ENCODE assay signal across 8 mouse cellular contexts in the genomic region with DNA sequence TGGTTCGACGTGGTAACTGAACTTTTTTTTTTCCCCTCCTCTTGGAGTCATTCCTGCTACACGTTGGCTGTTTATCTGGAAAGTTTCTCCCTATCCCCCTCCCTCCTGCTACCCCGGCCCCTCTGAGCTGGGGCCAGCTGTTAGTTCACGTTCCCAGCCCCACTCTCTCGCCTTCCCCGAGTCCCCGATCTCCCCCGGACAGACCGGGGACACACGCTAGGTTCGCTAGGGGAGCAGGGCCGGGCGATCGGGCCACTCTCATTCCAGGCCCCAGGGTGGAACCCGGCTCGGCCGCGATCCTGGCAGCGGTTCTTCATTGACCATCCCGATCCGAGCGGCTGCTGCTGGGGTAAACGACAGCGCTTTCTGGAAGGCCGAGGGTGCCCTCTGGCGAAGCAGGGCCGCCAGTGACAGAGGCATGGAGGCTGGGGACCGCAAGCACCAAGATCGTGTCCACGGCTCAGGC. TPM values are rescaled to one million over a fixed set of nuclear protein-coding genes. Genes with fewer than 3 reads are reported as not detected.
DNase-seq lines count a peak whose midpoint lies in the region; ATAC-seq lines count a peak whose summit lies in the region.

No protein-coding gene starts in this region.

- DNase-seq in A20 (ENCODE audit: low read depth, low spot score) (peak; percentile 86), liver (peak; percentile 80)
- peak; percentile 81 to 86 for DNase-seq in adrenal gland, postnatal 4 days (ENCODE audit: low spot score in 2 of 2)
- DNase-seq in embryonic facial prominence, embryonic 14.5 days (ENCODE audit: low spot score): peak; percentile 93
- DNase-seq in monocyte, adult 2 months (ENCODE audit: low read depth in 1 of 2, low spot score in 2 of 2): peak; percentile 47 to 70
- DNase-seq in spleen, postnatal 14 days (ENCODE audit: low spot score in 2 of 2): peak; percentile 64 to 75

- 1% methylated on average over 29 of the region's 31 CpGs for WGBS in embryonic facial prominence, embryonic 14.5 days
- under 1% methylated on average over 31 of the region's 31 CpGs for WGBS in heart, embryonic 11.5 days (ENCODE audit: insufficient replicate concordance)
- under 1% methylated on average over 31 of the region's 31 CpGs for WGBS in kidney, embryonic 15.5 days

- ATAC-seq in embryonic facial prominence, embryonic 14.5 days (ENCODE audit: low read depth): peak; percentile 81
- peak; percentile 61; the same call in 1 of the 2 replicates for ATAC-seq in heart, embryonic 11.5 days (replicated peaks; ENCODE audit: insufficient number of reproducible peaks, low FRiP score, low TSS enrichment)
- ATAC-seq in kidney, embryonic 15.5 days (replicated peaks; ENCODE audit: low FRiP score): peak; percentile 78

- H3K9ac ChIP-seq in embryonic facial prominence, embryonic 14.5 days (ENCODE audit: low read depth, low read length): peak overlapping the region; percentile 81
- H3K9ac ChIP-seq in heart, embryonic 11.5 days (ENCODE audit: low read depth, low read length): peak overlapping the region; percentile 84
- H3K9ac ChIP-seq in kidney, embryonic 15.5 days: peak overlapping the region; percentile 63

- peaks cover 15% of the 10 kb centered on the region for H3K4me1 ChIP-seq in embryonic facial prominence, embryonic 14.5 days (ENCODE audit: control insufficient read depth, insufficient read depth, low read length)
- peaks cover 20% of the 10 kb centered on the region for H3K4me1 ChIP-seq in heart, embryonic 11.5 days (ENCODE audit: control insufficient read depth, insufficient read depth, low read length)
- H3K4me1 ChIP-seq in kidney, embryonic 15.5 days: peaks cover 42% of the 10 kb centered on the region

- no peaks in the 10 kb centered on the region for H3K36me3 ChIP-seq in embryonic facial prominence, embryonic 14.5 days (ENCODE audit: control insufficient read depth, insufficient read depth, low read length)
- no peaks in the 10 kb centered on the region for H3K36me3 ChIP-seq in heart, embryonic 11.5 days (ENCODE audit: control insufficient read depth, insufficient read depth, low read length)
- no peaks in the 10 kb centered on the region for H3K36me3 ChIP-seq in kidney, embryonic 15.5 days

- H3K9me3 ChIP-seq in embryonic facial prominence, embryonic 14.5 days (ENCODE audit: control insufficient read depth, low read length): no peaks in the 10 kb centered on the region
- H3K9me3 ChIP-seq in heart, embryonic 11.5 days (replicated peaks; ENCODE audit: control insufficient read depth, low read length): no peaks in the 10 kb centered on the region
- H3K9me3 ChIP-seq in kidney, embryonic 15.5 days (replicated peaks): no peaks in the 10 kb centered on the region

- H3K27ac ChIP-seq in embryonic facial prominence, embryonic 14.5 days (replicated peaks; ENCODE audit: low read depth, low read length): peak overlapping the region; percentile 98
- H3K27ac ChIP-seq in heart, embryonic 11.5 days (ENCODE audit: low read depth, low read length): peak overlapping the region; percentile 78
- H3K27ac ChIP-seq in kidney, embryonic 15.5 days: peak overlapping the region; percentile 92

- peak overlapping the region; percentile 72 for H3K4me2 ChIP-seq in embryonic facial prominence, embryonic 14.5 days (ENCODE audit: low read depth, low read length)
- H3K4me2 ChIP-seq in heart, embryonic 11.5 days: peak overlapping the region; percentile 88
- H3K4me2 ChIP-seq in kidney, embryonic 15.5 days: peak overlapping the region; percentile 82

- H3K27me3 ChIP-seq in embryonic facial prominence, embryonic 14.5 days (replicated peaks; ENCODE audit: control insufficient read depth, insufficient read depth, low read length): no peaks in the 10 kb centered on the region
- peaks cover 2% of the 10 kb centered on the region; the same call in 1 of the 2 replicates for H3K27me3 ChIP-seq in heart, embryonic 11.5 days (ENCODE audit: control insufficient read depth, insufficient read depth, low read length)
- H3K27me3 ChIP-seq in kidney, embryonic 15.5 days: peaks cover 14% of the 10 kb centered on the region; the same call in 1 of the 2 replicates

- peak overlapping the region; percentile 52 for H3K4me3 ChIP-seq in embryonic facial prominence, embryonic 14.5 days (ENCODE audit: low read depth, low read length)
- peak overlapping the region; percentile 60 for H3K4me3 ChIP-seq in heart, embryonic 11.5 days (ENCODE audit: low read depth, low read length)
- H3K4me3 ChIP-seq in kidney, embryonic 15.5 days (replicated peaks): peak overlapping the region; percentile 55

RNA-seq across cellular contexts. Expression of a gene that starts 0.4 kb away (rescaled TPM):
- 10 to 100 TPM; 19.8 to 23.4 TPM for total RNA-seq in adrenal gland, postnatal 4 days (2021)
- 59.4 and 61.8 TPM in 2 replicates for polyA plus RNA-seq in embryonic facial prominence, embryonic 14.5 days (2014; fragmentation: Nextera tagmentation; extraction: Ambion mirVana)
- polyA plus RNA-seq in heart, embryonic 11.5 days (2014; fragmentation: Nextera tagmentation; extraction: Ambion mirVana): 9.2 and 11.8 TPM in 2 replicates
- 27.1 and 31.1 TPM in 2 replicates for polyA plus RNA-seq in kidney, embryonic 15.5 days (2015; fragmentation: Nextera tagmentation; extraction: Ambion mirVana)

RNA-seq across cellular contexts. Expression of a gene that starts 3.1 kb away (rescaled TPM):
- 10 to 100 TPM; 30.7 to 34.2 TPM for total RNA-seq in adrenal gland, postnatal 4 days (2021)
- 79.2 and 80.3 TPM in 2 replicates for polyA plus RNA-seq in embryonic facial prominence, embryonic 14.5 days (2014; fragmentation: Nextera tagmentation; extraction: Ambion mirVana)
- polyA plus RNA-seq in heart, embryonic 11.5 days (2014; fragmentation: Nextera tagmentation; extraction: Ambion mirVana): 113 and 124 TPM in 2 replicates
- polyA plus RNA-seq in kidney, embryonic 15.5 days (2015; fragmentation: Nextera tagmentation; extraction: Ambion mirVana): 70.6 and 76.1 TPM in 2 replicates

Comparison
In these comparisons a context has a peak if more than half of its experiments do, and no peak if none do; other contexts are left out.
1. Peak in every context shown above with its lines: DNase-seq, ATAC-seq, H3K4me3 ChIP-seq and H3K27ac ChIP-seq.